Mouse (Mus musculus) lung, adult 2 months (tissue): Measurements from ENCODE around the gene Tmem170.

Experiments used
- CTCF ChIP-seq: fragments of 200-500 bp; IDR thresholded peaks from 2 replicates; pipeline ENCODE4 v1.5.1; 2011; ENCODE audit warnings: mild to moderate bottlenecking, low read length, control low read depth; ENCODE audit not compliant: insufficient read depth
- POLR2A ChIP-seq: fragments of 200-500 bp; IDR thresholded peaks from 2 replicates; pipeline ENCODE4 v1.6.1; 2011; ENCODE audit warnings: low read depth, mild to moderate bottlenecking, control low read depth, low read length, borderline replicate concordance; ENCODE audit errors: extremely low read depth

- no peak for TF ChIP-seq CTCF
- no peak for TF ChIP-seq POLR2A
These were observed 20.6 kb downstream of the Tmem170 start for GRCm38 (mm10) chr8:111855977-111856376.
